Mouse (Mus musculus) hindbrain, embryonic 11.5 days (tissue): ENCODE results near the gene Atf6. TPM values are rescaled to one million over a fixed set of nuclear protein-coding genes. Genes with fewer than 3 reads are reported as not detected.

Source experiments
- ATAC-seq: fragments of 200-750 bp; cut with Nextera tagmentation; 2 replicates; pipeline ENCODE4 v1.8.0; 2017; ENCODE audit warnings: mild to moderate bottlenecking, moderate TSS enrichment, moderate library complexity; ENCODE audit not compliant: low FRiP score
- DNase-seq: peaks from one replicate; pipeline ENCODE4 v3.0.0-alpha.2; 2015; ENCODE audit warnings: low spot score
- H3K27ac ChIP-seq: fragments of 300-500 bp; sonication (generic); 2 replicates; pipeline ENCODE4 v1.5.1; 2014; ENCODE audit warnings: mild to moderate bottlenecking, low read depth, low read length
- H3K27me3 ChIP-seq: fragments of 300-500 bp; sonication (generic); 2 replicates; pipeline ENCODE4 v1.6.1; 2014; ENCODE audit warnings: mild to moderate bottlenecking, low read length, moderate library complexity, mixed read lengths; ENCODE audit not compliant: control insufficient read depth, insufficient read depth
- H3K36me3 ChIP-seq: fragments of 300-500 bp; sonication (generic); 2 replicates; pipeline ENCODE4 v1.6.1; 2014; ENCODE audit warnings: mild to moderate bottlenecking, low read length, moderate library complexity, mixed read lengths; ENCODE audit not compliant: control insufficient read depth, insufficient read depth
- H3K4me1 ChIP-seq: fragments of 300-500 bp; sonication (generic); replicated peaks from 2 replicates; pipeline ENCODE4 v1.6.1; 2014; ENCODE audit warnings: low read length, mixed read lengths; ENCODE audit not compliant: control insufficient read depth, insufficient read depth
- H3K4me2 ChIP-seq: fragments of 300-500 bp; sonication (generic); replicated peaks from 2 replicates; pipeline ENCODE4 v1.6.1; 2014; ENCODE audit warnings: mild to moderate bottlenecking, low read depth, low read length
- H3K4me3 ChIP-seq: fragments of 300-500 bp; sonication (generic); 2 replicates; pipeline ENCODE4 v1.5.1; 2014; ENCODE audit warnings: low read depth, low read length
- H3K9ac ChIP-seq: fragments of 300-500 bp; sonication (generic); 2 replicates; pipeline ENCODE4 v1.6.1; 2014; ENCODE audit warnings: low read depth, low read length
- H3K9me3 ChIP-seq: fragments of 300-500 bp; sonication (generic); 2 replicates; pipeline ENCODE4 v1.6.1; 2016; ENCODE audit warnings: low read length; ENCODE audit not compliant: control insufficient read depth
- WGBS: fragments of 180-500 bp; shearing (Covaris S2); extraction: QIAGEN DNeasy Blood & Tissue Kit; methylation state at CpG from one replicate; pipeline ENCODE4 v1.1.7; 2014; 5-methylcytosine and 5-hydroxymethylcytosine counted together
- polyA plus RNA-seq: library from polyadenylated mRNA; unstranded; fragments of >200 nt; fragmentation: Nextera tagmentation; extraction: Ambion mirVana; gene quantifications from 2 replicates; pipeline ENCODE4 v1.2.1, GENCODE M21; 2014

Gene Atf6
- polyA plus RNA-seq, 1 experiment from 2014 or later: 10.2 TPM

DNA sequence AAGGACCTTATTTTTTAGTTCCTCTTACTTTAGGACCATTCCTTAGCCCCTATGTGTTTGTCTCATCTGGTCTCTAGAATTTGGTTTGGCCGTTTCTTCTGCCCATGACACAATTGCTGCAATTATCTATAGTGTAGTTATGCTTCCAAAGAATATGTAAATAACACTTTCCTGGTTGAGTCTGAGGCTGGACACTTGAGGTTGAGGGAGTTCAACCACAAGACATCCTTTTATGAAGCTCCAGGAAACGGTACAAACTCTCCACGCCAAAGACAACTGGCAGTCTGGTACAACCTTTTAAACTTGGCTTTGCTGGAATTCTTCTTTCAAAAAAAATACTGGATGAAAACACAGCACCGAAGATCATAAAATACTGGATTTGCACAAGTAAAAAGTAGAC lies 94.1 kb downstream of the Atf6 start:
- Histone ChIP-seq H3K9me3 (no peaks in the 10 kb centered on the region), H3K27me3 (no peaks in the 10 kb centered on the region), H3K4me3 (no peak overlapping the region), H3K27ac (no peak overlapping the region), H3K4me2 (no peak overlapping the region), H3K4me1 (no peaks in the 10 kb centered on the region), H3K9ac (no peak overlapping the region), H3K36me3 (no peaks in the 10 kb centered on the region)
- 90% methylated on average over 4 of the region's 4 CpGs for WGBS
- no peak for ATAC-seq
- no peak for DNase-seq

GRCm38 (mm10) chr1:170771437-170772003 lies 96.1 kb downstream of the Atf6 start:
- no peaks in the 10 kb centered on the region for H3K27me3 ChIP-seq
- H3K36me3 ChIP-seq: no peaks in the 10 kb centered on the region
- ATAC-seq (no peak), DNase-seq (no peak)
- no peak overlapping the region for H3K4me3 ChIP-seq
- H3K9me3 ChIP-seq: no peaks in the 10 kb centered on the region
- no peaks in the 10 kb centered on the region for H3K4me1 ChIP-seq
- 74% methylated on average over 25 of the region's 25 CpGs for WGBS
- no peak overlapping the region for H3K9ac ChIP-seq
- no peak overlapping the region for H3K4me2 ChIP-seq
- no peak overlapping the region for H3K27ac ChIP-seq

GRCm38 (mm10) chr1:170770691-170771090 lies 96.9 kb downstream of the Atf6 start:
- H3K4me1 ChIP-seq: no peaks in the 10 kb centered on the region
- ATAC-seq (no peak), DNase-seq (no peak)
- H3K4me3 ChIP-seq: no peak overlapping the region
- no peaks in the 10 kb centered on the region for H3K27me3 ChIP-seq
- no peak overlapping the region for H3K4me2 ChIP-seq
- no peaks in the 10 kb centered on the region for H3K9me3 ChIP-seq
- WGBS: 94% methylated on average over 14 of the region's 14 CpGs
- no peaks in the 10 kb centered on the region for H3K36me3 ChIP-seq
- H3K9ac ChIP-seq: no peak overlapping the region
- H3K27ac ChIP-seq: no peak overlapping the region

GRCm38 (mm10) chr1:170766997-170767396 lies 100.6 kb downstream of the Atf6 start:
- Histone ChIP-seq H3K4me1 (no peaks in the 10 kb centered on the region), H3K9me3 (no peaks in the 10 kb centered on the region), H3K27ac (no peak overlapping the region), H3K36me3 (no peaks in the 10 kb centered on the region), H3K27me3 (no peaks in the 10 kb centered on the region), H3K4me2 (no peak overlapping the region), H3K9ac (no peak overlapping the region), H3K4me3 (no peak overlapping the region)
- ATAC-seq: no peak
- no peak for DNase-seq
- 79% methylated on average over 2 of the region's 2 CpGs for WGBS

DNA sequence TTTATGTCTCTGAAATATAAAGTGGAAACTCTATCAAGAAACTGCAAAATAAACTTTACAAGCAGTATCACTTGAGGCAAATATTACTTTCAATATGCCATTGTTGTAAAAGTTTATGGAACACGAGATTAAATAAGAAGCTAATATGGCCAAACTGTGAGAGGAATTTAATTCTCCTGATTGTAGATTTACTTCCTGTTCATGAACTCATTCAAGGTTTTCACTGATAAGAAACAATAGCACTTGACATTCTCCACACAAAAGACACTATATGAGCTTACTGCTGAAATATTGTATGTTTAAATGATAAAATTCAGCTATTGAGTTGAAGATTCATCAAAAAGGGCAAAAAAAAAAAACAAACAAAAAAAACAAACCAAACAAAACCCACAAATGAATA lies 102.8 kb downstream of the Atf6 start:
- WGBS: 91% methylated on average over 1 of the region's 1 CpGs
- no peaks in the 10 kb centered on the region for H3K36me3 ChIP-seq
- H3K9me3 ChIP-seq: no peaks in the 10 kb centered on the region
- no peaks in the 10 kb centered on the region for H3K27me3 ChIP-seq
- H3K27ac ChIP-seq: no peak overlapping the region
- H3K4me1 ChIP-seq: no peaks in the 10 kb centered on the region
- H3K4me3 ChIP-seq: no peak overlapping the region
- H3K9ac ChIP-seq: no peak overlapping the region
- DNase-seq: no peak
- ATAC-seq: no peak
- no peak overlapping the region for H3K4me2 ChIP-seq

DNA sequence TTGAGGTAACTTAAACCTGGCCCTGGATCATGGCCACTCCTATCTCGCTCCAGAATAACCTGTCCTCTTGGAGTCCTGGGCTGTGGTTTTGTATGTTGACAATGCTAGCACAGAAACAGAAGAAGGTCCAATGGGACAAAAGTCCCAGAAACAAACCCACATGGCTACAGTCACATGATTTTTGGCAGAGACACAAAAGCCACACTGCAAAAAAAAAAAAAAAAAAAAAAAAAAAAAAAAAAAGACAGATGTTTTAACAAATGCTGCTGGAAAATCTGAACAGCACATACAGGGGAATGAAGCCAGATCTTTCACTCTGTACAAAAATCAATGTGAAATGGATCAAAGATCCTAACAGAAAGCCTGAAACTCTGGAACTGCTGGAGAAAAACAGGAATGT lies 105.9 kb downstream of the Atf6 start:
- Histone ChIP-seq H3K9me3 (no peaks in the 10 kb centered on the region), H3K27ac (no peak overlapping the region), H3K36me3 (no peaks in the 10 kb centered on the region), H3K27me3 (no peaks in the 10 kb centered on the region), H3K4me1 (no peaks in the 10 kb centered on the region), H3K9ac (no peak overlapping the region), H3K4me2 (no peak overlapping the region), H3K4me3 (no peak overlapping the region)
- no peak for DNase-seq
- ATAC-seq: no peak
- WGBS: 100% methylated on average over 1 of the region's 1 CpGs

GRCm38 (mm10) chr1:170753597-170753996 lies 114.0 kb downstream of the Atf6 start:
- H3K9me3 ChIP-seq: no peaks in the 10 kb centered on the region
- H3K27me3 ChIP-seq: no peaks in the 10 kb centered on the region
- no peak overlapping the region for H3K27ac ChIP-seq
- H3K9ac ChIP-seq: no peak overlapping the region
- no peaks in the 10 kb centered on the region for H3K36me3 ChIP-seq
- DNase-seq (no peak), ATAC-seq (no peak)
- WGBS: 91% methylated on average over 5 of the region's 5 CpGs
- H3K4me1 ChIP-seq: no peaks in the 10 kb centered on the region
- no peak overlapping the region for H3K4me3 ChIP-seq
- H3K4me2 ChIP-seq: no peak overlapping the region

DNA sequence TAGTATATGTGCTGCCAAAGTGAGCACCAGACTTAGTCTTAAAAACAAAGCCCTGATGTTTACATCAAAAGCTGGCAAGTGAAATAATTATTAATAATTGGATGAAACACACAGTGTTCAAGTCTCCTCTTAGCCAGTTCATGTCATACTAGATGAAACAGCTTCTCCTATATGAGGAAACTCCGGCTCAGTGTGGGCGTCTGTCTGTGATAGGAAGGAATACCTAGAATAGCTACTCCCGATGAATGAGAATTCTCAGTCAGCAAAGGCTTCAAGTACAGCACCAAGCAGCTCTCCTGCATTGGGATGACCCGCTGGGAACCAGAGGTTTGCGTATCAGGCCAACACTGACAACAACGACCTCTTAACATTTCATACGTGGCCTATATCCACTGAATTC lies 115.8 kb downstream of the Atf6 start:
- 94% methylated on average over 7 of the region's 7 CpGs for WGBS
- ATAC-seq (no peak), DNase-seq (no peak)
- Histone ChIP-seq H3K9me3 (no peaks in the 10 kb centered on the region), H3K4me1 (no peaks in the 10 kb centered on the region), H3K27me3 (no peaks in the 10 kb centered on the region), H3K4me3 (no peak overlapping the region), H3K36me3 (no peaks in the 10 kb centered on the region), H3K4me2 (no peak overlapping the region), H3K27ac (no peak overlapping the region), H3K9ac (no peak overlapping the region)

DNA sequence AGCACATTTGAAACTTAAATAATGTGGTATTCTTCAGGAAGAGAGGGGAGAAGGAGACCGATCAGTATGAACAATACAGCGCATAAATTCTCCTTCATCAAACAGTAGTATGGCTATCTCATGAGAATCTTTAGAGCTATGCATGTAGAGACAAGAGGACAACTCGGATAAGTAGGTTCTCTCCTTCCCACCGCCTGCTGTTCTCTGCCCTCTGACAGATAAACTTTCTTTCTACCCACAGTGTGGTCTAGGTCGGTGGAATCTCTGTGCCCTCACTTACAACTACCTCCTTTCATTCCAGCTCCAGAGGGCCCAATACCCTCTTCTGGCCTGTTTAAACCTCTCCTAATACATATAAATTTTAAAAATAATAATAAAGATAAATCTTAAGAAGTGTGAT lies 121.0 kb downstream of the Atf6 start:
- DNase-seq (no peak), ATAC-seq (no peak)
- Histone ChIP-seq H3K9me3 (no peaks in the 10 kb centered on the region), H3K27ac (no peak overlapping the region), H3K27me3 (no peaks in the 10 kb centered on the region), H3K9ac (no peak overlapping the region), H3K4me1 (no peaks in the 10 kb centered on the region), H3K4me2 (no peak overlapping the region), H3K36me3 (no peaks in the 10 kb centered on the region), H3K4me3 (no peak overlapping the region)
- WGBS: 88% methylated on average over 5 of the region's 5 CpGs
